Mouse (Mus musculus): ENCODE results near the gene Reep6.

- TF ChIP-seq CTCF (IDR thresholded peaks at IDR 0.05; ENCODE audit: insufficient read depth, low read length) = no peak
- TF ChIP-seq POLR2A (IDR thresholded peaks at IDR 0.05; ENCODE audit: borderline replicate concordance, extremely low read depth, low read depth, low read length) = no peak
Observed at GRCm38 (mm10) chr10:80343425-80343895, 13.7 kb downstream of the Reep6 start.

Measured in lung, adult 2 months (tissue).